Mouse (Mus musculus) right cerebral cortex, adult 2 months (tissue): Measurements from ENCODE around the gene Neurod2.

ENCODE experiments used
- DNase-seq, 2 experiments: peaks; one replicate each; pipeline ENCODE4 v3.0.0; 2021 to 2022; ENCODE audit warnings: low spot score in 2 of 2

Neurod2 gene

DNA sequence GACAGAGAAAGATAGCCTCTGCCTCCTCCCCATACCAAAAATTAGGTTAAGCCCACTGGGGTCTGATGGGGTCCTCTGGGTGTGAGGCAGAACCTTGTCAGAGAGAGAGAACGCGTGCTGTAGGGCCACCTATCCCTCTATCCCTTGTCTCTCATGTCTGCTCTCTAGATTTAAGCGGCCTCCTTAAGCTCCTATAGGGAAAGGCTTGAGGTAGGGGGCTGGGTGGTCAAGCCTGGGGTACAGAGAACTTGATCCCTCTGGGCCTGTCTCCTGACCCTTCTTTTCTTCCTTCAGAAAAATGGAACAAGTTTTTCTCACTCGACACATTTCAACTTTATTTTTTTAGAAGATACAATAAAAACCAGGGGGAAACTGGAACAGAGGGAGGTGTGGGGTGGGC lies 3.4 kb upstream of the Neurod2 start:
- DNase-seq, result no peak

DNA sequence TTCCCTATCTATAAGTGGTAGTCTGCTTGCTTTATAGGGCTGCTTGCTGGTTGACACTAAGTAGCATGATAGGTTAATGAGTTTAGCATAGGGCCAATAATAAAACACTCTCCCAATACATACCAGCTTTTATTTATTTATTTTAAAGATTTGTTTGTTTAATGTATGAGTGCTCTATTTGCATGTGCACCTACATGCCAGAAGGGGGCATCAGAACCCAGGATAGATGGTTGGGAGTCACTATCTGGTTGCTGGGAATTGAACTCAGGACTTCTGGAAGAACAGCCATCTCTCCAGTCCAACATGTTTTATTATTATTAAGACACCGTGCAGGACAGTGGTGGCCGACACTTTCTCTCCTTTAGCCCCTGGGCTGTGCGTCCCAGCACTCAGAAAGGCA lies 2.7 kb upstream of the Neurod2 start:
- DNase-seq, result no peak

DNA sequence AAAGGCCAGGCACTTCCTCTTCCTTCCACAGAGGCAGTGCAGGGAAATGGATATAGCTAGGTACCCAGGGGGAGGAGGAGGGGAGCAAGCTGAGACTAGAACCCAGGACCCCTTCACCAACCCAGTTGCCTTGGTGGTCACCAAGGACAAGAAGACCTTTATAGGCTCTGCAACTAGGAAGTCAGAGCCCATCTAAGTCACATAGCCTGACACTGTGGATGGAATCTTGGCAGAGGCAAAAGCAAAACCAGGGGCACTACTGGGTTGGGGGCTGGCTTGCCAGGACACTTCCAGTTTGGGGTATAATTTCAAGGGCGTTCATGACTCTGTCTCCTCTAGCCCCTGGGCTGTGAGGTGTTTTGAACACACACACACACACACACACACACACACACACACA lies 2.0 kb upstream of the Neurod2 start:
- no peak for DNase-seq

DNA sequence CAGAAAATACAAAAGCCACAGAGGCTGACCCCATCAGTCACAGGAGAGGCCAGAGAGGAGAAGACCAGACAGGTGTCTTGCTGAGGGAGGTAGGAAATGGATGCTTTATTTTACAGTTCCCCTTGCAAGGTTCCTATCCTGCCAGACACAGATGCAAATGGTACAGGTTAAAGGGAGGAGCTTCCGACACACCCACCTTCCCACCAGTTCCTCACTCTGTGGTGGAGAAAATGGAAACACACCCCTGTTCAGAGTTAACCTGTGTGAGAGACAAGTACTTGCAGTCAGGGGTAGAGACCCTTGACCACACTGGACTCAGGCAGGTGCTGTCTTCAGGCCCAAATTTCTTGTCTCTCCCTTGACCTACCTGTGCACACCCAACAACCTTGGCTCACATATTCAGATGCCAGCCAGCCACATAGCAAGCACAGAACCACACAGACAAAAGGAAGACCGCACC lies 1.3 kb upstream of the Neurod2 start:
- DNase-seq, result no peak

DNA sequence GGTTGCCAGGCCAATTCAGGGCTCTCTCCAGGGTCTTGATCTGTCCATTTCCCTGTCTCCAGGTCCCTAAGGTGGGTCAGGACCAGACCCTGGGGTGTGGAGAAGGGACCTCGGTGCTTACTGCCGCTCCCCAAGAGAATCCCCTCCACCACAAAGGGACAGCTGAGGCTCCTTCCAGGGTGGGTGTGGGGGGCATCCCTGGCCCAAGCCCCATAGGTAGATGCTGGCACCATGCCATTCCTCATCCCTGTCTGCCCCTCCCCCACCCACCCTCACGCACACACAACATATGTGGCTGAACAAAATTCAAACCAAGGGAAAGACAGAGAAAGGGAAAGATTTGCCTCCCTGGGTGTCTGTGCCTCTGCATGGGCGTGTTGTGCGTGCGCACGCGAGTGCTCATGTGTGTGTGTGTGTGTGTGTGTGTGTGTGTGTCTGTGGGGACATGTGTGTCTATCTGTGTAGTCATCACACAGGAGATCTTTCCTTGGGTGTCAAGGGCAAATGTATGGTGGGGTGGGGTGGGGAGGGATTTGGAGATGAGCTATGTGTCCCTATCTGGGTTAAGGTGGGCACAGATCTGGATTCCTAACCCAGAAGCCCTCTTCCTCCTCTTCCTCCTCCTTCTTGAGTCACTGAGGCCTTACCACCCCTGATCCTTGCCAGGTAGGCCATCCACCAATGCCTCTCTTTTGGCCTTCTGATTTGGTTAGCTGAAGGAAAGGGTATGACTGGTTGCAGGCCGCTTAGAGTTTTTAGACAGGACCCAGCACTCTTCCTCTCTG lies 704 bp upstream of the Neurod2 start:
- DNase-seq, result no peak

DNA sequence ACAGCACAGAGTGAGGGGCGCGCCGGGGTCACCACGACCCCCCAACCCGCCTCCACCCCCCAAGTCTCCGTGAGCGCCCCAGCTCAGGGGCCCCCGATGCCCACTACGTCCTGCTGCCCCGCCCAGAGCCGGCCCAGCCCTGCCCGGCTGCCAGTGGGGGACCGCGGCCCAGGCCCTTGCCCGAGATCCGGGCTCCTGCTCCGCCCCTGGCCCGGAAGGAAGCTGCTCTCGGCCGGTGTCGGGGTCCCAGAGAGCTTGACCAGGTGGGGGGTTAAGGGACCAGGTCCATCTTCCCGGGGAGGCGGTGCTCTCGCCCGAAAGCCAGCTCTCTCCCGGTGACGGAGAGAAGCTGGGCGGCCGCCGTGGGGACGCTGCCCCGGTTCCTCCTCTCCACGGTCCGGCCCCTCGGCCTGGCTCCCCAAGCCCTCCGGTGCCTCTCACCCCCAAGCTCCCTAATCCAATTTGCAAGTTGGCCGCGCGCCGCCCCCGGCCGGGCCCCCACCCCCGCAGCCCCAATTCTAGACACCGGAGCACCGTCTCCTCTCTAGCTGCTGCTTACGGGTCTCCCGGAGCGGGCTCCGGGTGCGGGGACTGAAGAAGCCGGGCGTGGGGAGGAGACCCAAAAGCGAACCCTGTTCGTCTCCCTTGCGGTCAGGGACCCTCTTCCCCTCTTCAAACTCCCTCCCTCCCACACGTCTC lies 928 bp downstream of the Neurod2 start:
- no peak for DNase-seq

DNA sequence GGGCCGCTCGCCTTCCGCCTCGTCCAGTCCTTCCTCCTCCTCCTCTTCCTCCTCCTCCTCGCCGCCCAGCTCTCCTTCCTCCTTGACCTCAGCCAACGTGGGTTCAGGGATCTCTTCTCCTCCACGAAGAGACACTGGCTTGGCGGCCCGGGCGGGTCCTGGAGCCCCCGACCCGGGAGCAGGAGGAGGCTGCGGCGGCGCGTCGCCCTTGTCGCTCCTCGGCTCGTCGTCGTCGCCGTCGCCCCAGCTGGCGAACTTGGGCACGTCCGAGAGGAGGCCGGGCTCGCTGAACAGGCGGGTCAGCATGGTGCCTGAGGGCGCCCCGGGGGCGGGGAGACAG lies 1.4 kb downstream of the Neurod2 start:
- DNase-seq, result no peak

DNA sequence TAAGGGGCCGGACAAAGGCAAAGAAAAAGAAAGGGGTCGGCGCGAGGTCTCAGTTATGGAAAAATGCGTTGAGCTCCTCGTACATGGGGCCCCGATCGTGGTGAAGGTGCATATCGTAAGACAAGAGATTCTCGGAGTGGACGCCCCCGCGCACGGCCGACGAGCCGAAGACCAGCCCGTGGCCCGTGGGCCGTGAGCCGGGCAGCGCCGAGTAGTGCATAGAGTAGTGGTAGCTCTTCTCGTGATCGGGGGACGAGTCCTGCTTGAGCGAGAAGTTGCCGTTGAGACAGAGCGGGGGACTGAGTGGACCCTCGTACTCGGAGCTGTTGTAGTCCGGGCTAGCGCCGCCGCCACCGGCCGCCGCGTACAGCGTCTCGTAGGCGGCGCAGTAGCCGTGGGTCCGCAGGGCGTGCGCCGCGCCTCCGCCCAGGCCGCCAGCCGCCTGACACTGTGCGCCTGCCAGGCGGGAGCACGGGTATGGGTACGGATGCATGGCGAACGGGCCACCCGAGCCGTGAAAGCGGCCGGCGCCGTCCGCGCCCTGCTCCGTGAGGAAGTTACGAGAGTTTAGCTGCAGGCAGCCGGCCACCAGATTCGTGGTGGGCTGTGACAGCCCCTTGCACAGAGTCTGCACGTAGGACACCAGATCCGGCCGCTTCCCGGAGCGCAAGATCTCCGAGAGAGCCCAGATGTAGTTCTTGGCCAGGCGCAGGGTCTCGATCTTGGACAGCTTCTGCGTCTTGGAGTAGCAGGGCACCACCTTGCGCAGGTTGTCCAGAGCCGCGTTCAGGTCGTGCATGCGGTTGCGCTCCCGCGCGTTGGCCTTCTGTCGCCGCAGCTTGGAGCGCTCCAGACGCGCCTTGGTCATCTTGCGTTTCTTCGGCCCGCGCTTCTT lies 2.1 kb downstream of the Neurod2 start:
- DNase-seq, result peak in 1 of 2 experiments; percentile 30

DNA sequence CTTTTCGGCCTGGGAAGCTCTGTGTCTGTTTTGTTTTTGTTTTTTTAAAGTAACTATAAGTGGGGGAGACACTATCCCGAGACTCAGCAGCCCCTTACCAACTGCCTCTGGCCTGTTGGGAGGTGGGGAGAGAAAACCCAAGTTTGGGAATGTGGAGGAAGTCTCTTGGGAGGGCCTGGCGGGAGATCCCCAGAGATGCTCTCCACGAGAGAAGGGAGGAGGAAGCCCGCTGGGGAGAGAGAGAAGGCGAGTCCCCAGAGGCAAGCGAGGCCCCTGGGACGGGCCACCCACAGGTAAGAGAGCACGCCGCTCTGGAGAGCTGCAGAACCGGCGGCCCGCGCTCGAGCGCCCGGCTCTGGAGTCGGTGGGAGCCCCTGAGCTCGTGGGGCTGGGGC lies 2.7 kb downstream of the Neurod2 start:
- no peak for DNase-seq

DNA sequence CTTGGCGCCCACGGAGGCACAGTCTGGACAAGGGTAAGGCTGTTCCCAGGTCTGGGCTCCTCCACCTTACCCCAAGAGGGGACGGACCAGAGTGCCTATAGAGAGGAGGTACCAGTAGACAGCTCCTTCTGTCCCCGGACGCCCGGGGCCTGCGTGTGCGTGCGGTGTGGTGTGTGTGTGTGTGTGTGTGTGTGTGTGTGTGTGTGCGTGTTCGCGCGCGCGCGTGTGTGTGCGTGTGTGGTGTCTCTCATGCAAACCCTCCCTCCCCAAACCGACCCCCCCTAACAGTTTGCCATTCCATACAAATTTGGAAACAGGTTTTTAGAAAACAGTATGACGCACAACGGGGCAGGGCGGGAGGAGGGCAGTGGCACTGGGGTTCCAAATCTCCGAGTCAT lies 3.6 kb downstream of the Neurod2 start:
- no peak for DNase-seq

DNA sequence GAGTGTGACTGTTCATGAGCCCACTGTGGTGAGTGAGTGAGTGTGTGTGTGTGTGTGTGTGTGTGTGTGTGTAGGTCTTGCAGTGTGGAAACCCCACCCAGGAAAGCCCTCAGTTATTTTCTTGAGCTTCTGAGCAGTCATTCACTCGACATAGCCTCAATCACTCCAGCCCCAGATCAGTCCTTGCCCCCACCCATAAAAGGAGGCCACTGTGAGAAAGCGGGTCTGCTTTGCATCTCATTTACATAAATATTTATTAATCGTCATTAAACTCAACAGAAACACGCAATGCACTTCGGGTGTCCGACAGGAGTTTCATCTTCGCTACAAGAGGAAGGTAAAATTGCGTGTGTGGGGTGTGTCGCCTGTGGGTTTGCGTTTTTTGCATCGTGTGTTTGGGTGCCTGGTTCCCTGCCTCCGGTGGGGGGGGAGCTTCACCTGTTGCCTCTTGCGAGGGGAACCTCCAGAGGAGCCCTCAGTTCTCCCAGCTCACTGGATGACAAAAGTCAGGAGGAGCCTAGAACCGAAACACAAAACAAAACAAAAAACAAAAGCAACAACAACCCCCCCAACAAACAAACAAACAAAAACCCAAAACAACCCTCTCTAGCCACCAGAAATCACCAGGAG lies 4.1 kb downstream of the Neurod2 start:
- no peak for DNase-seq

DNA sequence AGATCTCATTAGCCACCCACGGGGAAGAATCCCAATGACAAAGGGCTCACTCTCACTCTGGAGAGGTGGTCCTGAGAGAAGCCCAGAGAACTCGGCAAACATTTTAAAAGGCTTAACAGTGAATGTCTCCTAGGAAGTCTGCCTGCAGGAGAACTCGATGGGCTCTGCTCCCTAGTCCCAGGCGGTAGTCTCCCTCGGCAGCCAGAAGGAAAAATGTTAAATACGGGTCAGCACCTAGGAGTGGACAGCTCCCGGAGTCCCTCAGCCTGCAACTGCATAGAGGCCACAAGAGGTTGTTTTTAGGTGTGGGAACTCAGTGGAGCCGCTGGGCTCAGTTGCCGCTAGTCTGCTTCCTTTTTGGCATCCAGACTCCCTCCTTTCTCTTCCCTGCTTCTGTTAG lies 5.5 kb downstream of the Neurod2 start:
- no peak for DNase-seq

DNA sequence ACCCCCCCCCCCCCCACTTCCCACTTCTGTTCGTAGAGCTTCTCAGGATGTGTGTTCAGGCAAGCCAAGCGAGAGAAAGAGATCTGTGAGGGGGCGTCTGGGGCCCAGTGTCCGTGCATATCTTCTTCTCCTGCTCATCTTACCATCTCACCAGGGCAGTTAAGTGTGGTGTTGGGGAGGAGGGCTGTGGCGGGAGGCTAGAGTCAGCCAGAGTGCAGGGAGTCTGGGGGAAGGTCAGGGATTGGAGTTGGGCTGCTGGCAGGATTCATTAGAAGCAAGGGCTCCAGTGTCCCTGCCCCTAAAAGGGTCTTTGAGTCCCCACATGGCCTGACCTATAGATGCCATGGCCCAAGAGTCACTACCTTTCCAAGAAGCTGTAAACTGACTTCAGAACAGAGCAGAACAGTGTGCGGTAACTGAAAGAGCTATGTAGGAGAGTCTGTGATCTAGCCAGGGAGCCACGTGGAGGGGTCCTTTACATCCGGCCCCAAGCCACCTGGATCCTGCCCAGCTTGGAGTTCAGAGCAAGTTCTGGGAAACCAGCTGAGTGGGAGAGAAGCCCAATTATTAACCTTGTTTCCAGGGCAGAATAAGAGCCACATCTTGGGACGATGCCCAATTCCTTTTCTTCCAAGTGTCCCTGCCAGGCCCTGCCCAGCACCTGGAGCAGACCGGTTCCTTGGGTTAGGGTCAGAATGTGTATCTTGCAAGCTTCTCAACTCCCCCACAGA lies 6.1 kb downstream of the Neurod2 start:
- no peak for DNase-seq

DNA sequence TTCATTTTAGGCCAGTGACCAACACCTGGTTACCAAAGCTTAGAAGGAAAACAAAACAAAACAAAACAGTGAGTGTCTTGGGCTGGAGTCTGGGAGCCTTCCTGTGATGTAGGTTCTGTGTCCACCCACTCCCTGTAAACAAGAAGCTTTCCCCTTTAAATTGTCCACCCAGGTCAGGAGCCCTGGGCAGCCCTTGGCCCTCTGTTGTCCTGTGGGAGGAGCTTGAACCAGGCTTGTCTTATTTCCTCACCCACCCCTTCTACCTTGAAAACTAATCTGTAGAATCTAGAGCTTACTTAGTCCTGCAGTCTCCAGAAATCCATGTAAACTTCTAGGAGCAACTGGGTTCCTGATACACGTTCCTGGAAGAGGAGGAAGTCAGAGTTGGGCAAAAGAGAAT lies 7.3 kb downstream of the Neurod2 start:
- DNase-seq, result no peak

DNA sequence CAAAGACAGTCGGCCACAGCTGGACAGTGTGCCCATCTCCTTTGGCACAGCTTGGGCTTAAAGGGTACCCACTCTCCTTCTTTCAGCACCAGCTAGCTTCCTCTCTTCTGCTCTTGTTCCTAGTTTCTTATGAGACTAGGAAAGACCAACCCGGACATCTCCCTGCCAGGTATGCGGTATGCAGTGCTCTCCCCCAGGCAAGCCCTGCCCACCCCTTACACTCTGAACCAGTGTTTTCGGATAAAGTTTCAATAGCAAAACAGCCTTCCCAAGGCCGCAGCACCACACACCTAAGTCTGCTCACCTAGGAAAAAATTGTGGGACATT lies 7.8 kb downstream of the Neurod2 start:
- DNase-seq, result no peak

DNA sequence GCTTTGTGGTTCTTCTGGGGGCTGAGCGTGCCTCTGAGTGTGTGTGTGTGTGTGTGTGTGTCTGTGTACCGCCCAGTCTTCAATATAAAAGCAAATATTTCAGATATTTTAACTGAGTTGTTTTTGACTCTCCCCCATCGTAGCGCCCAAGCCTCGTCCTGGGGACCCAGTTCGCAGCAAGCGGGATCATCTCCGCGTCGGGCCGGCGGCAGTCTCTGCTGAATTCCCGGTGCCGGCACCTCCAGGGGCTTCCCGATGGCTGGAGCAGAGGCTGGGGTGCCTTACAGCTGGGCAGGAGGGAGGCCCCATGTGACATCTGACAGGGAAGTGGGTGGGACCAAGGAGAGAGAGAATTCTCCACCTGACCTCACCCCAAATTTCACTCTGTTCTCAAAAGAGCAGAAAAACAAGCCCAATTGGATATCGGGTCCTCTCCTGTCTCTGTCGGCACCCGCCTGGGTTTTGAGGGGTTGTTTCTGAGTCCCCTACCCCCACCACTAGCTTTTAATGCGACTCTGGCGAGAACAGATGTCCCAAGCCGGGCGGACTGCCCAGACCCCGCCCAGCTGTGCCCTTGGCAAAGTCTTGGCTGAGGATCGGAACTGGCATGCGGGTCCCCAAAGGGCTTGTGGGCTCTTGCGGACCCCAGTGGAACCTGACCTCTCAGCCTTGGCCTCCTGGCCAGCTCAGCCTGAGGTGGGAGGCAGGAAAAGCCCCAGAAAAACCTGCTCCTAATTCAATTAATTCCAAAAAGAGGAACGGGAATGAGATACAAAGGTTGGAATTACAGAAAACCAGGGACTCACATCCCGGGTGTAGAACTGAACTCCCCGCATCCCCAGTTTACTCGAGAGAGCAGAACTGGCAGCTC lies 8.4 kb downstream of the Neurod2 start:
- DNase-seq, result no peak

DNA sequence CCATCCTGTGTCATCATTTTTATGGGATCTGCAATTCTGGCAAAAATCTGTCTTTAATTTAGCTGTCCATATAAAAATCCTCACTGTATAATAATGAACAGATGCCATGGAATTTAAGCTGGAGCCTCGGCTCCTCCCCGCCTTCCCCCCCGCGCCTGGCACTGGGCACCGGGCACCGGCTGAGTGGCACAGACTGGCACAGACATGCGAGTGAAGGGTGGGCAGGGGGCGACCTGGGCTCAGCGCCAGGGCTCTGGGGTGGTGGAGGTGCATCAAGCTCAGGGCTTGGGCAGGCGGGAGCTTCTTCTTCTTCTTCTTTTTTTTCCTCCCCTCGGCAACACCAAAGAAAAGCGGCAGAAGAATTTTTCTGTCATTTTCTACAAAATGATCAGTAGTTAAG lies 9.1 kb downstream of the Neurod2 start:
- DNase-seq, result no peak

DNA sequence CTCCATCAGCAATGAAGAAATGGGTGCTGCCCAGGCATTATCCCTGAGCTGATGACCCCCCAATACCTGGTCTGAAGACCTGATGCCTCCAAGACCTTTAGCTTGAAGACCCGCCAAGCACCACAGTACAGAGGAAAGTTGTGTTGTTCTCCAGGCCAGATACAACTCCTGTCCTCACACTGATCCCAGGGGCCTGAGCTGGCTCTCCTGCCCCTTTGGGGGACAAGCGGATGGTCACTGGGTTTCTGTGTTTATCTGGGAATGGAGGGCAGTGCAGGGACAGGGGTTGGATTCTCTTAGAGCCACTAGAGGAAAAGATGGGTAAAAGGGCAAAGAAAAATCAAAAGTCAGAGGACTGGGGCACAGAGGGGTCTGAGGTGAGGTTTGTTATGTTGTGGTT lies 9.5 kb downstream of the Neurod2 start:
- no peak for DNase-seq

DNA sequence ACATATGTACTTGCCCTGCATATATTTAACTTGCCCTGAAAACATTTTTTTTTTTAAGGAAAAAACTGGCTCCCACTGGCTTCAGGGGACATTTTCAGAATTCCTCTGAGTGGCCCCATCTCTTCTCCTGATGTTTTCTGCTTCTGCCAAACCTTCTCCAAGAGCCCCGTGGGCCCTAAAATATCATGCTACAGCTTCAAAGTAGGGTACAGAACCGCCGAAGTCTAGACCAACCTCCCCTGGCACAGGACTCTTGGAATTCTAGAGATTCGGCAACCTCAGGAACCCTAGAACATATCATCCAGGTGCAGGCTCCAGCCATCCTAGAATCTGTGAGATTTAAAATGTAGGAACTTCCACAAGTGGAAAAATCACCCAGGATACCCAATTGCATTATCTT lies 9.9 kb downstream of the Neurod2 start:
- DNase-seq, result no peak

DNA sequence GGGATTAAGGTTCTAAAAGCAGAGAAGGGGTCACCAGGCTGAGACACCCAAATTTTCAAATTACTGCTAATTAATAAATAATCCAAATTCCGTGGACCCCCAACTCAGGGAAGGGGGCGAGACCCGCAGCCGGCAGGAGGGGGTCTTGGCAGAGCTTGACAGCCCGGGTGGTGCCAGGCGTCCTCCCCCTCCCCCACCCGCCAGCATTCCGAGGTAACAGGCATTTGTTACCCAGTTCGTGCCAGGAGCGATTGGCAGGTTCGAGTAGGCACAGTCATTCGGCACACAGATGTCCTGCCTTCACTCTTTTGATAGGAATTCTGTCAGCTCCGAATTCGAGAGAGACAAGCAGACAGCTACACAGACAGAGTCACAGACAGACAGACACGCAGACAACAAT lies 10.3 kb downstream of the Neurod2 start:
- no peak for DNase-seq
